Mouse (Mus musculus): ENCODE results near the gene Pfkfb4. TPM values are rescaled to one million over a fixed set of nuclear protein-coding genes. Genes with fewer than 3 reads are reported as not detected.

Gene Pfkfb4
- polyA plus RNA-seq, 1 experiment from 2014 or later = 11.9 TPM

GRCm38 (mm10) chr9:109057543-109057942 is 66.0 kb downstream of the Pfkfb4 start:
- WGBS = 96% methylated on average over 5 of the region's 5 CpGs
- H3K27me3 ChIP-seq (ENCODE audit: low read depth, poor library complexity, severe bottlenecking) = no peaks in the 10 kb centered on the region
- DNase-seq (ENCODE audit: low spot score) = no peak
- H3K27ac ChIP-seq (replicated peaks) = no peak overlapping the region
- no peaks in the 10 kb centered on the region for H3K9me3 ChIP-seq (replicated peaks)
- peaks cover 64% of the 10 kb centered on the region for H3K36me3 ChIP-seq
- peaks cover 32% of the 10 kb centered on the region for H3K4me1 ChIP-seq
- no peak overlapping the region for H3K4me3 ChIP-seq

- Histone ChIP-seq H3K27me3 (ENCODE audit: low read depth, poor library complexity, severe bottlenecking) (no peaks in the 10 kb centered on the region), H3K27ac (replicated peaks) (no peak overlapping the region), H3K4me3 (no peak overlapping the region), H3K36me3 (peaks cover 70% of the 10 kb centered on the region), H3K4me1 (peaks cover 32% of the 10 kb centered on the region), H3K9me3 (replicated peaks) (no peaks in the 10 kb centered on the region)
- WGBS = 93% methylated on average over 19 of the region's 19 CpGs
- no peak for DNase-seq (ENCODE audit: low spot score)
Measured at GRCm38 (mm10) chr9:109058006-109058765, 66.6 kb downstream of the Pfkfb4 start.

DNA sequence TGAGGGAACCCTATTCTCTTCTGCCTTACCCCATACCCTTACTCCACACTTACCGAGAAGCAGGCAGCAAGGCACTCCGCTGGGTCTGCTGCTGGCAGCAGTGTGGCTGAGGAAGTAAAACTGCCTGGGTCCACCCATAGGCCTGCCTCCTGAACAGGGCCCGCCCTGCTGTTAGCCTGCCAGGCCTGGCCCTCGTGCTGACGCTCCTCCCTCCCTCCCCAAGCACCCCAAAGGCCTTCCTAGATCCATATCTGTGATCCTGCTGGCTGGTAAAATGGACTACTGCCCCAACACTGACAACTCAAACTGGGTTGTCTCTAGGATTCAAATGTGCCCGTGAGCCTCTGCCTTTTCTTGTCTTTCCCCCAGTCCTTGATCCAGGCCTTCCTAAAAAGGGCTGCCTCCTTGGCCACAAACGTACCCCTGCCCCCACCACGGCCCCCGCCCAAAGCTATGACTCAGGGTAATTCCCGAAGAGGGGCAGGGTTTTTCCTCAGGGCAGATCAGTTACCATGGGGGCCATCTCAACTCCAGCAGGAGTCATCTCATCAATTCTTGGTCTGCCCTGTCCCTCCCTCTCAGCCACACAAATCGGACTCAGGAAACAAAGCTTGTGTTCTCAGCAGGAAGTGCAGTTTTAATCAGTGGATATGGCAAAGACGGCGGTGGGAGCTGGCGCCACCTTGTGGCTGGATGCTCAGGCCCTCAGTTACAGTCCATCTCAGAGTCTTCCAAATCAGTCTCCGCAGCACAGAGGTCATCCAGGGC is 67.7 kb downstream of the Pfkfb4 start, which contains the start of gene Trex1:
TSS of gene Trex1 (minus strand) at position 599 of the 768 bp plus-strand sequence.
- H3K9me3 ChIP-seq (replicated peaks) = no peaks in the 10 kb centered on the region
- H3K4me3 ChIP-seq = peak within 1 kb of the TSS; percentile 42
- H3K36me3 ChIP-seq = peaks cover 82% of the 10 kb centered on the region
- H3K27me3 ChIP-seq (ENCODE audit: low read depth, poor library complexity, severe bottlenecking) = no peaks in the 10 kb centered on the region
- WGBS = 28% methylated on average over 15 of the region's 15 CpGs
- H3K4me1 ChIP-seq = peaks cover 31% of the 10 kb centered on the region
- peak; percentile 85 for DNase-seq (ENCODE audit: low spot score)
- peak within 1 kb of the TSS; percentile 87 for H3K27ac ChIP-seq (replicated peaks)

DNA sequence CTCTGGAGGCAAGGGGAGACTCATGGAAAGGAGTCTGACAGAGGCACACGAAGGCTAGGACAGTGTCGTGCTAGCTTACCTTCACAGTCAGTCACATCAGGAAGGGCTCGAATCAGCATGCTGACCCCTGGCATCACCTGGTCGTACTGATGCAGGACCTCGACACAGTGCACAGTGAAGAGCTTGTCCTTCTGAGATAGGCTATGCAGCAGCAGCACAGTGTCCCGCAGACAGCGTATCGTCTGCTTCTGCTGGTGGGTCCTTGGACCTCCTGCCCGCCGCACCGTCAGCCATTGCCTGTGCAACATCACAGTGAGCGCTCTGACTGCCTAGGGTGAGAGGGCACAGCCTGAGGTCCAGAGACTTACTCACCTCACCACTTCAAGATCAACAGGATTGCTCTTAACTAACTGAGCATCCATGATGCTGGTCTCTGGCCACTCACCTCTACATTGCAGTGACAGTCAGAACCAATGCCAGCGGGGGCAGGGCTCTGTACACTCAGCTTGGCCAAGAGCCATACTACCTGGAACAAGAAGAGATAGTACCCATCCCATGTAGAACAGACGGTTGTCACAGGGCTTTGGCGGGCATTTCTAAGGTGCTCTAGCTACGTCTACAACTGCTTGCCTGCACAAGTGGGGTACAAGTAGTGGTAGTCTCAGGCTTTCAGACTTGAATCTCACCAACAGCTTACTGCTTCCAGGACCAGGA is 68.8 kb downstream of the Pfkfb4 start:
- Histone ChIP-seq H3K36me3 (peaks cover 92% of the 10 kb centered on the region), H3K4me3 (no peak overlapping the region), H3K27ac (replicated peaks) (no peak overlapping the region), H3K9me3 (replicated peaks) (no peaks in the 10 kb centered on the region), H3K4me1 (peaks cover 21% of the 10 kb centered on the region), H3K27me3 (ENCODE audit: low read depth, poor library complexity, severe bottlenecking) (no peaks in the 10 kb centered on the region)
- WGBS = 91% methylated on average over 16 of the region's 16 CpGs
- DNase-seq (ENCODE audit: low spot score) = no peak

- H3K4me3 ChIP-seq = no peak overlapping the region
- H3K4me1 ChIP-seq = peaks cover 18% of the 10 kb centered on the region
- H3K27me3 ChIP-seq (ENCODE audit: low read depth, poor library complexity, severe bottlenecking) = no peaks in the 10 kb centered on the region
- no peak for DNase-seq (ENCODE audit: low spot score)
- no peaks in the 10 kb centered on the region for H3K9me3 ChIP-seq (replicated peaks)
- WGBS = 97% methylated on average over 5 of the region's 5 CpGs
- no peak overlapping the region for H3K27ac ChIP-seq (replicated peaks)
- peaks cover 93% of the 10 kb centered on the region for H3K36me3 ChIP-seq
Measured at GRCm38 (mm10) chr9:109060898-109061295, 69.3 kb downstream of the Pfkfb4 start.

- peaks cover 89% of the 10 kb centered on the region for H3K36me3 ChIP-seq
- H3K4me1 ChIP-seq = peaks cover 14% of the 10 kb centered on the region
- H3K9me3 ChIP-seq (replicated peaks) = no peaks in the 10 kb centered on the region
- WGBS = 94% methylated on average over 3 of the region's 3 CpGs
- no peak overlapping the region for H3K4me3 ChIP-seq
- no peak for DNase-seq (ENCODE audit: low spot score)
- no peak overlapping the region for H3K27ac ChIP-seq (replicated peaks)
- H3K27me3 ChIP-seq (ENCODE audit: low read depth, poor library complexity, severe bottlenecking) = no peaks in the 10 kb centered on the region
Measured at GRCm38 (mm10) chr9:109068095-109068735, 76.6 kb downstream of the Pfkfb4 start.

DNA sequence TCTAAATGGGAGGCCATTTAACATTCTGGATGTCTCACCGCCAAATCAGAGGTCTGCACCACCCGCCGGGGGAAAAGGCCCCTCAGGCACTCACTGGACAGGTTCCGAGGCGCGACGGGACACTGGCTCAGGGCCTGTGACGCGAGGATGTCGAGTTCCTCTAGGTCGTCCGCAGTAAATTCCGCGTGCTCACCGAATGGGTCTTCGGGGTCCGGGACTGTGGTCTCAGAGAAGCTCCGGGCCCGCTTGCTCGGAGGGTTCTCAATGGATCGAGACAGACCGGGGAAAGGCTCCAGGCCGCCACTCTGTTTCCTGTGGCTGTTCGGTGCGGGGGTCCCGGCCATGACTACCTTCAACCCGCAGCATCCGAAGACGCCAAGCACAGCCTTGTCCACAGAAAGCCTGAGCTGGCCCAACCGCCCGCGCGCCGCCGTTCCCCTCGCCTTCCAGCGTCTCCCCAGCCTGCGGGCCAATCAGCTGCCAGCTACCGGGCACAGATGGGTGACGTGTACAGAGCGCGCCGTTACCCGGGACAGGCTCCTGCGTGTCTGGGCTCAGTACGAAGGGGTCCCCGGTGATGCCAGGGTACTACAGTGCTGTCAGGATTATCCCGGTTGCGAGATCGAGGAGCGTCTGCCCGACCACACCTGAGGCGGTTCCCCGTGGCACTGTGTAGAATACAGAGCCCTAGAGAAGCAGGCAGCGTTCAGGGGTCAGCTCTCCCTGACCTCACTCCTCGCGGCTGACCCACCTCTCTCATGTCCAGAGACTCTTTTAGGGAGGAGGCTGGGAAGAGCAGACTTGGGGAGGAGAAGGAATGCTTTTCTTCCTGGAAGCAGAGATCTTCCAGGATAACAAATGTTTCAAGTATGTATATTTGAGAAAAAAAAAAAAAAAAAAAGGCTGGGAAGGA is 82.3 kb downstream of the Pfkfb4 start, which contains the start of gene Atrip:
TSS of gene Atrip (minus strand) at position 464 of the 913 bp plus-strand sequence.
- DNase-seq (ENCODE audit: low spot score) = peak; percentile 92

GRCm38 (mm10) chr9:109080516-109080915 is 88.9 kb downstream of the Pfkfb4 start:
- DNase-seq (ENCODE audit: low spot score) = no peak
- no peaks in the 10 kb centered on the region for H3K9me3 ChIP-seq (replicated peaks)
- peak overlapping the region; percentile 94; the same call in 1 of the 2 replicates for H3K4me3 ChIP-seq
- H3K27me3 ChIP-seq (ENCODE audit: low read depth, poor library complexity, severe bottlenecking) = no peaks in the 10 kb centered on the region
- H3K27ac ChIP-seq (replicated peaks) = no peak overlapping the region
- H3K4me1 ChIP-seq = peaks cover 27% of the 10 kb centered on the region
- H3K36me3 ChIP-seq = peaks cover 33% of the 10 kb centered on the region
- 96% methylated on average over 3 of the region's 3 CpGs for WGBS

More for the DNA sequence above, 82.3 kb downstream of the Pfkfb4 start, which contains the start of gene Atrip:
- peak within 1 kb of the TSS; percentile 90 for H3K27ac ChIP-seq (replicated peaks)
- under 1% methylated on average over 57 of the region's 57 CpGs for WGBS
- no peaks in the 10 kb centered on the region for H3K9me3 ChIP-seq (replicated peaks)
- peaks cover 26% of the 10 kb centered on the region for H3K4me1 ChIP-seq
- H3K36me3 ChIP-seq = peaks cover 43% of the 10 kb centered on the region
- H3K27me3 ChIP-seq (ENCODE audit: low read depth, poor library complexity, severe bottlenecking) = no peaks in the 10 kb centered on the region
- peak within 1 kb of the TSS; percentile 78 for H3K4me3 ChIP-seq

- H3K4me3 ChIP-seq = peak overlapping the region; percentile 94
- no peaks in the 10 kb centered on the region for H3K9me3 ChIP-seq (replicated peaks)
- H3K27ac ChIP-seq (replicated peaks) = peak overlapping the region; percentile 93
- H3K36me3 ChIP-seq = peaks cover 33% of the 10 kb centered on the region
- H3K4me1 ChIP-seq = peaks cover 31% of the 10 kb centered on the region
- no peaks in the 10 kb centered on the region for H3K27me3 ChIP-seq (ENCODE audit: low read depth, poor library complexity, severe bottlenecking)
- WGBS = 6% methylated on average over 11 of the region's 11 CpGs
- no peak for DNase-seq (ENCODE audit: low spot score)
Measured at GRCm38 (mm10) chr9:109081749-109082123, 90.2 kb downstream of the Pfkfb4 start.

Measured in midbrain, embryonic 10.5 days (tissue).